Mouse (Mus musculus) small intestine, adult 2 months (tissue): Measurements from ENCODE around the gene Lama2. TPM values are rescaled to one million over a fixed set of nuclear protein-coding genes. Genes with fewer than 3 reads are reported as not detected.

Experiments used
- H3K27ac ChIP-seq: fragments of 200-500 bp; 2 replicates; pipeline ENCODE4 v1.5.1; 2012; ENCODE audit warnings: low read depth, low read length, control low read depth, inconsistent platforms; ENCODE audit not compliant: insufficient read depth
- H3K27me3 ChIP-seq: fragments of 200-500 bp; 2 replicates; pipeline ENCODE4 v1.6.1; 2012; ENCODE audit warnings: mild to moderate bottlenecking, moderate library complexity, low read length, inconsistent platforms; ENCODE audit not compliant: control insufficient read depth, insufficient read depth
- H3K36me3 ChIP-seq: fragments of 200-500 bp; 2 replicates; pipeline ENCODE4 v1.6.1; 2012; ENCODE audit warnings: mild to moderate bottlenecking, low read length, control low read depth, inconsistent platforms; ENCODE audit not compliant: control insufficient read depth, insufficient read depth
- H3K4me1 ChIP-seq: fragments of 200-500 bp; 2 replicates; pipeline ENCODE4 v1.6.1; 2012; ENCODE audit warnings: low read length, inconsistent platforms, mixed read lengths; ENCODE audit not compliant: control insufficient read depth, insufficient read depth, insufficient read length
- H3K4me3 ChIP-seq: fragments of 200-500 bp; 2 replicates; pipeline ENCODE4 v1.5.1; 2012; ENCODE audit warnings: low read depth, mild to moderate bottlenecking, control low read depth, inconsistent platforms, low read length, moderate library complexity
- CTCF ChIP-seq: fragments of 200-500 bp; IDR thresholded peaks from 2 replicates; pipeline ENCODE4 v1.5.1; 2012; ENCODE audit warnings: low read depth, mild to moderate bottlenecking, control low read depth, inconsistent platforms, low read length, moderate library complexity, mixed read lengths; ENCODE audit not compliant: insufficient replicate concordance, insufficient read length; ENCODE audit errors: extremely low read depth
- POLR2A ChIP-seq: fragments of 200-500 bp; IDR thresholded peaks from 2 replicates; pipeline ENCODE4 v1.6.1; 2012; ENCODE audit warnings: low read depth, mild to moderate bottlenecking, control low read depth, inconsistent platforms, low read length, moderate library complexity
- WGBS: fragments of 180-500 bp; shearing (Covaris S2); methylation state at CpG from one replicate; pipeline ENCODE4 v1.1.7; 2018; 5-methylcytosine and 5-hydroxymethylcytosine counted together
- polyA plus RNA-seq: library from polyadenylated mRNA; depleted of rRNA; stranded (reverse); fragments of >200 nt; gene quantifications from 2 replicates; pipeline ENCODE4 v1.2.3, GENCODE M21; 2012

Lama2 gene
- polyA plus RNA-seq, 1 experiment: 1.7 TPM

DNA sequence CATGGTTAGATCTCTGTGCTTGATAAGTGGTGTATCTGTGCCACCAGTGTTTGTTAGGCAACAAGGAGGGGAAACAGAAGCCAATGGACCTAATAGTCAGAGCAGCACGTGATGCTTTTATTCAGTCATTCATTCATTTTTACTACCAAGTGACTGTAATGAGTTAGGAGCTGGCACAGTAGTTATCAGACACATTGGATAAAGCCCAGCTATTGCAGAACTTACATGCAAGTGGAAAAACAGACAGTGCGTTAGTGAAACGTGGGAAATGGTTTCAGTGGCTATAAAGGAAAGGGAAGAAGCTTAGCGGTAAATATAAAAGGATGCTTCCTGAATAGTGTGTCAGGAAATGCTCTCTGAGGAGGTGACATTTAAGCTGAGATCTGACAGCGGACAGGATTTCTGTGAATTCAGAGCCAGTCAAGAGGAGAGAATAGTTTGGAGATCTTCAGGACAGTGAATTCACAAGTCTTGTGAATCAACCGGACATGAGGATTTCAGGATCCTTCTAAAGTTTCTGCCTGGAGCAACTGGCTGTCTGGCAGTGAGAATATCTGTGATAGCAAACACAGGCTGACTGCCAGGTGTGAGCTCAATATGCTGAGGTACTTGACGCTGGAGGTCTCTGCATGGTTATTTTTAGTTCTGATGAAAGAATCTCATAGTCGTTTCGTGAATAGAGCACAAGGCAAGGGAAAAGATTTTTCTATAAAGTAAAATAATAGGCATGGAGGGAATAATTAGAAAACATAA lies 2.3 kb upstream of the Lama2 start:
- Histone ChIP-seq H3K4me1 (no peaks in the 10 kb centered on the region), H3K27ac (no peak overlapping the region), H3K36me3 (no peaks in the 10 kb centered on the region), H3K4me3 (no peak overlapping the region), H3K27me3 (no peaks in the 10 kb centered on the region)
- 73% methylated on average over 9 of the region's 9 CpGs for WGBS
- TF ChIP-seq POLR2A: no peak
- no peak for TF ChIP-seq CTCF

DNA sequence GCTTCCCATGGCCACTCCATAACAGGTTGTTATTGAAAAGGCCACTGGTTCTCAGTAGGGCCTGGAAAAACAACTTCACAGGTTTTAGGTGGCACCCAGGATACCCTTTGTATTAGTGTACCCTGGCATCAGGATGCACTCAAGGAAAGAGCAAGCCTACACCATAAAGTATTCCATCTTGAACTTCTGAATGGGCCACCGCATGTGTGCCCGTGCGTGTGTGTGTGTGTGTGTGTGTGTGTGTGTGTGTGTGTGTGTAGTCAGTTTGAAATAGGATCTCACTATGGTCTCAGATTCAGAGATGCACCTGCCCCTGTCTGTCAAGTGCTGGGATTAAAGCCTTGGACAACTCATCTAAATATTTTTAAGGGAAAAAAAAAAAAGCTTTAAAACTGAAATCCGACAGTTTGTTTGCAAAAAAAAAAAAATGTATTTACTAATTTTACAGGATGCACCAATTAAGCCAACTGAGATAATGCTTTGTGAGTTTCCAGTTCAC lies 2.0 kb downstream of the Lama2 start:
- 84% methylated on average over 4 of the region's 4 CpGs for WGBS
- no peaks in the 10 kb centered on the region for H3K27me3 ChIP-seq
- H3K36me3 ChIP-seq: no peaks in the 10 kb centered on the region
- H3K4me1 ChIP-seq: no peaks in the 10 kb centered on the region
- no peak overlapping the region for H3K4me3 ChIP-seq
- TF ChIP-seq CTCF (no peak), POLR2A (no peak)
- no peak overlapping the region for H3K27ac ChIP-seq

DNA sequence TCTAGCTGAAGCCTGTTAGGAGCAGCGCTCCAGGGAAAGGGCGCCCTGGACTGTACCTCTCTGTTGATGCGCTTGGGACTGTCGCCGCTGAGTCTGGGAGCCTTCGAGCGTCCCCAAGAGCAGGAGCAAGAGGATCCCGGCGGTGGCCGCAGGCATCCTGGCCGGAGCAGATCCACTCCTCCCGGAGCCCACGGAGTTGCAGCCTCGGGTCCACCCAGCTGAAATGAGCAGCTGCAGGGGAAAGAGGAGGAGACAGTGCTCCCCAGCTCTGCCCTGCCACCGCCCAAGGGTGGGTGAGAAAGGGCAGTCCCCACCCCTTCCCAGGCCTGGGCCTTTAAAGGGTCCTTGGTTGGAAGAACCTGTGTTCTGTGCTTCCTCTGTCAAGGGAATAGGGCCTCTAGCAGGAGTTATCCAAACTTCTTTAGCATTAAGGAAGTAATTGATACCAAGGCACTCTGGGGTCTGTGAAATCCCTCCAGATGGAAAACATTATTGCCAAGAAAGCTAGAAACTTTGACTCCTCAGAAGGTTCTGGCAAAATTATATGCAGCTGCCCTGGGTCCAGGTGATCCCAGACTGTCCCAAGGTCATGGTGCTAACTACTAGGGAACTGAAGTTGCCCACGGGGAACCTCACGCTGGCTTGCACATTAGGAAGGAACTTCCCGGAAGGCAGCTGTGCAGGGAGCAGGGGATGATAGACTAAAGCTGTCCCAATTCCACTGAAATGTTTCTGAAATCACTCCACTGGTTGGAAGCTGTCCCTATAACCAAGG lies 2.7 kb downstream of the Lama2 start:
- no peaks in the 10 kb centered on the region for H3K36me3 ChIP-seq
- H3K4me1 ChIP-seq: no peaks in the 10 kb centered on the region
- WGBS: 18% methylated on average over 18 of the region's 18 CpGs
- H3K27ac ChIP-seq: peak overlapping the region; percentile 15; the same call in 1 of the 2 replicates
- H3K4me3 ChIP-seq: peak overlapping the region; percentile 49
- TF ChIP-seq POLR2A: no peak
- TF ChIP-seq CTCF: no peak
- H3K27me3 ChIP-seq: no peaks in the 10 kb centered on the region

DNA sequence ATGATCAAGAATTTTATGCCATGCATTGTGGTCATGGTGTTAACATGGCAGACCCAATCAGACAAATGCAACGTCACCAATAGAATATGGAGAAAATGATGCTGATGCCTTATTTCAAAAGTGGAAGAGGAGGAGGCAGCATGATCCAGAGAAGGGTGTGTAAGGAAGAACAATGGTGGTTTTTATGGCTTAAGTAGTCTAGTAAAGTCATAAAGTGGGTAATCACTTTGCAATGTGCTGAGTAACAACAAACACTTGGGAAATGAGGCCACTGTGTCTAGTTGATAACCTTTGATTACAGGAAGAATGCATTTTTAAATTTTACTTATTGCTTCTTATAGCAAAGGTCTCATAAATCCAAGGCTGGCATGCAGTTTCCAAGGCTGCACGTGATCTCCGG lies 23.9 kb downstream of the Lama2 start:
- no peak overlapping the region for H3K4me3 ChIP-seq
- WGBS: 37% methylated on average over 3 of the region's 3 CpGs
- no peaks in the 10 kb centered on the region for H3K27me3 ChIP-seq
- no peak overlapping the region for H3K27ac ChIP-seq
- H3K4me1 ChIP-seq: no peaks in the 10 kb centered on the region
- TF ChIP-seq POLR2A: no peak
- no peak for TF ChIP-seq CTCF
- no peaks in the 10 kb centered on the region for H3K36me3 ChIP-seq

DNA sequence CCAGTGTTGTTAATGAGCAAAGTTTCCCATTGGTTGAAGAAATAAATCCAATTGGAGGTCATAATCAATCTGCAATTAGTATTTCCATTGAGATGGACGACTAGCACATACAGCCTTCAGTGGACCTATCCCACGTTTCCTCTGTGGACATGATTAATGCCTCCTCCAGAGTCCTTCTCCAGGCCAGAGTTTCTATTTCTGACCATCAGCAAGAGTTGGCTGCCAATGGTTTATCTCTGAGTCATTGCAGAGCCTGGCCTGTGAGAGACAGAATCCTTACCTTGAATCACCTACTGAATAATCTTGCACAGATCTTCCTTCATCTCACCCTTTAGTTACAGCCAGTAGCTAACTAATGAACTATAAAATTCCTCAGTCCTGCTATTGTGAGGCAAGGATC lies 86.3 kb downstream of the Lama2 start:
- TF ChIP-seq CTCF (no peak), POLR2A (no peak)
- H3K4me1 ChIP-seq: no peaks in the 10 kb centered on the region
- H3K36me3 ChIP-seq: no peaks in the 10 kb centered on the region
- H3K27ac ChIP-seq: no peak overlapping the region
- no peak overlapping the region for H3K4me3 ChIP-seq
- no peaks in the 10 kb centered on the region for H3K27me3 ChIP-seq
- 56% methylated on average over 2 of the region's 2 CpGs for WGBS

DNA sequence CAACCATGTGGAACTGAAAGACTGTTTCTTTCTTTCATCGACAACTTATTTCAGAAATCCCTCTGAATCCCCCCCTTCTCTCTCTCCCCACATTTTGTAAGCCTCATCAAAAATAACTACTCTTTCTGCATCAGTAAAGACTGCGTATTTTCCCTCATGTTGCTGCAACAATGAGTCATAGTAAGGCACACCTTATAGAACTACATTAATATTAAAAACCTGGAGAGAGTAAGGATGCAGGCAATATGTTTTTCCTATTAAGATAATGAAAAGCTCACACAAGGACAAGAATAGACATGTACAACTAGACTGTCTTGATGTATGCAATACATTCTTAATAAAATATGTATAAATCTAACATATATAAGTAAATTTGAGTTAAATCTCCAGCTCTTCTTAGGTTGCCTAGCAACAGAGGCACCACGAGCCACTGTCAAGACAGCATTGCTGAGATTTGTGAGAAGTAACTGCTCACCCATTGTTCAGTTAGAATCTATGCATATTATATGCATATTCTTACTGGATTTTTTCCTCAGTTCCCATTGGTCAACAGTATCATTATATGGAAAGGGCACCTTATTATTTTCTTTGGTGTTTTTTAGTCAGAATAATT lies 110.6 kb downstream of the Lama2 start:
- Histone ChIP-seq H3K27ac (no peak overlapping the region), H3K27me3 (no peaks in the 10 kb centered on the region), H3K4me3 (no peak overlapping the region), H3K36me3 (no peaks in the 10 kb centered on the region), H3K4me1 (no peaks in the 10 kb centered on the region)
- TF ChIP-seq CTCF (no peak), POLR2A (no peak)
- WGBS: 72% methylated on average over 3 of the region's 3 CpGs

DNA sequence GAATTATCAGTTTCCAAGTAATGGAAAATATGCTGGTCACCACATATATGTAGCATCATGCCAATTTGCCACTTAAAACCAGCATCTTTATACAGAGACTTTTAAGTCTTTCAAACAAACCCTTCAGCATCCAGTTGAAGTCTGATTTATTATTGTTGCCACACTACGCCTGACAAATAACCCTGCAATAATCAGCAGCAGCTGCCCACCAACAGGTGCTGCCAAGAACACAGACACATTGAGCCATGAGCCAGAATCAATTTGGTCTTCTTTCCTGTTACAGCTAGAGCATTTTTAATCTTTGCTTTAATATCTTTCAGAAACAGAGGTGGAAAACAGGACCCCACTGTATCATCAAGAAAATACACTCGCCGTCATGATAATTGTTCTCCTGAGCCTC lies 118.7 kb downstream of the Lama2 start:
- WGBS: 84% methylated on average over 3 of the region's 3 CpGs
- no peak for TF ChIP-seq POLR2A
- no peak for TF ChIP-seq CTCF
- no peaks in the 10 kb centered on the region for H3K36me3 ChIP-seq

More for the DNA sequence above, 118.7 kb downstream of the Lama2 start:
- Histone ChIP-seq H3K27ac (no peak overlapping the region), H3K27me3 (no peaks in the 10 kb centered on the region), H3K4me3 (no peak overlapping the region), H3K4me1 (no peaks in the 10 kb centered on the region)
